Mouse (Mus musculus) adrenal gland, postnatal 10 days (tissue): Measurements from ENCODE around the gene Olfr519. TPM values are rescaled to one million over a fixed set of nuclear protein-coding genes. Genes with fewer than 3 reads are reported as not detected.

Experiments used
- DNase-seq: peaks from one replicate; pipeline ENCODE4 v3.0.0; 2021; ENCODE audit warnings: mixed read lengths
- long read RNA-seq, 2 experiments: library from polyadenylated mRNA; stranded (forward); transcript quantifications; one replicate each; pipeline ENCODE4 v2.0.0; 2021
- total RNA-seq, 2 experiments: library from RNA; stranded (reverse); gene quantifications; 2 replicates each; pipeline ENCODE4 v1.2.3; 2021

Olfr519 gene
- total RNA-seq, result not detected
- long read RNA-seq, experiment 1, result 0 reads
- long read RNA-seq, experiment 2, result 0 reads

GRCm38 (mm10) chr7:108894320-108894719, at the start of gene Olfr519:
TSS of gene Olfr519 (minus strand) at chr7:108894420.
- no peak for DNase-seq

DNA sequence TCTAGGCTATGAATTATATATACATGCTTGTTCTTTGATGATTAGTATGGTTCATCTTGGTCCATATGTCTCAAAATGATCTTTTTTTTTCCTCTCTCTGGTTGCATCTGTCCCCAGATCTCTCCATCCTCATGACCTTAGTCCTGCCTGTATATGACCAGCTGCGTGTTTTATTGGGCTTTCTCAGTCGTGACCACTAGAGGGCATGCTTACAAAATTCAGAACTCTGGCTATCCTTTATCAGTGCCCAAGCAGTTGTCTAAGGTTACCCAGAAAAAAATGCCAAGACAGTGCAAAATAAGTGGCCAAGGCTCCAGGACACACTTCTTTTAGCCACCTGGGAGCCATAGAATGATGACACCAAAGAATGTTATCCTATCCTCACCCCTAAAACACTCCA, 49.8 kb upstream of the Olfr519 start:
- peak; percentile 52 for DNase-seq

DNA sequence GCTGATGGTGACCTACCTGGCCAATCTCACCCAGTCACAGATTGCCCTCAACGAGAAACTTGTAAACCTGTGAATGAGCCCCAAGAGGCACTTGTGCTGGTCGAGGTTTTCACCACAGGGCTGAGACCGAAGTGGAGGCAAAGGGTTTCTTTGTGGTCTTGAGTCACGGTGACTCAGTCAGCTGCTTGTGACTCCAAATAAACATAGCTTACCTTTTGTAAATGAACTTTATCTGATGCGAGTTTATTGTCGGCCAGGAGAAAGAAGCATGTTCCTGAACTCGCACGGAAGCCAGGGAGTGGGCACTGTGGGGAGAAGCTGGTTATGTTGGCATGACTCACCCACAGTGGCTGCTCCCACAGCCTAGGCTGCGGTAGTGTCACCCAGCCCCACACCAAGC, 47.2 kb upstream of the Olfr519 start:
- DNase-seq, result no peak

- DNase-seq, result no peak
These were observed 42.4 kb upstream of the Olfr519 start for GRCm38 (mm10) chr7:108936591-108936990.

DNA sequence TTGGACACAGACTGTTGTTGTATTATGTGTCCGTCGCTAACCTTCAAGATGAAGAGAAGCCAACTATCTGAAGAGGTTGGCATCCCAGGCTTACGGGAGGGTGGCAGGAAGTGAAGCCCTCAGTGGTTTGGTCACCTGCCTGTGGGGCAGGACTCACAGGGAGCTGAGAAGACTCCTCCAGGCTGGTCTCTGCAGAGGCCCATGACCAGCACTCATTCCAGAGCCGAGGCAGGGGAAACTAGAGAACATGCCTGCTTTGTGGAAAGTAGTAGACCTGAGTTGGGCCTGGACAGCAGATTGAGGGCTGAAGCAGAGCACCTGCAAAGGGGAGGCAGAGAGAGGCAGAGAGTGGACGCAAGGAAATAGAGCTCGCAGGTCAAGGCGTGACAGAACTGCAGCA, 41.2 kb upstream of the Olfr519 start:
- no peak for DNase-seq

DNA sequence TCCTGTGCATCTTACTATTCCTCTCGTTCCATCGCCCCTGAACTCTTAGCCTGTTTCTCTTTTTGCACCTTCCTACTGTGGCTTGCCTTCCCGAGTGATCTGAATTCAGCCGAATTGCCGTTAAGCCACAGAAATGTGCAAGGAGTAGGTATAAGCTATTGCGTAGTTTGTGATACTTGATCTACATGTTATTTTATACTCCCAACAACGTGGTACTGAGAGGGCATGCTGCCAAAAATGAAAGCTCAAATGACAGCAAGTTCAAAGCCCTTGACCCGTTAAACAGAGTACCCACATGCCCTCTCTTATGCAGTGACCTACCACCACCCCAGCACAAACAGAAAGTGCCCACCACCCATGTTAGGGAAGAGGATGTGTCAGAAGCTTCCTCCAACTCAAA, 40.6 kb upstream of the Olfr519 start:
- peak; percentile 24 for DNase-seq

DNA sequence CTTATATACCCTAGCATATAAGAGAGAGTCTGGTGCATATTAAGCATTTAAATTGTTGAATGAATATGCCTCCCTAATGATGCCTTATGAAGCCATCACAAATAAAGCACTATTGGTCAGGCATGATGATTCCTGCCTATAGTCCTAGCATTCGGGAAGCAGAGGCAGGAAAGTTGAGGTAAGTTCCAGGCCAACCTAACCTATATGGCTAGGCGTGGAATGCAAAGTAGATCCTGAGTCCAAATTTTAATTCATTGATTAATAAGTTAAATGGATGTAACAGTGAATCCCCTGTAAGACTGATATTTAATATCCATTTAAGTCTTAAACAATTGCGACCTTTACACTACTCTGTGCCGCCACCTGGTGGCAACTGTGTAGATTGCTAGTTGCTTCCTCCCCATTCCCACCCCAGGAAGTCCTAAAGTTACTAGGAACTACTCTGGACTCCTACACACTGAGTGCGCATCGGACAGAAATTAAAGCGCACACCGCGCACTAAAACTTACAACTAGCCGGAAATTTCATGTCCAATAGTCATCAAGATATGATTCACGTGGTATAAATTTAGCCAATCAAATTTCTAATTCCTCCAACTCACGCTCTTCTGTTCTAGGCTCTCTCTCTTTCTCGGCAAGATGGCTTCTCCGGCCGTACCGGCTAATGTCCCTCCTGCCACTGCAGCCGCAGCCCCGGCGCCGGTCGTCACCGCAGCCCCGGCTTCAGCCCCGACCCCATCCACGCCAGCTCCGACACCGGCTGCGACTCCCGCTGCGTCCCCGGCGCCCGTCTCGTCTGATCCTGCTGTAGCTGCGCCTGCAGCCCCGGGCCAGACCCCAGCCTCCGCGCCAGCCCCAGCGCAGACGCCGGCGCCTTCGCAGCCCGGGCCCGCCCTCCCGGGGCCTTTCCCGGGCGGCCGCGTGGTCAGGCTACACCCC, 39.8 kb upstream of the Olfr519 start, which contains the start of gene Eif3f:
TSS of gene Eif3f (plus strand) at position 624 of the 938 bp plus-strand sequence.
- peak; percentile 93 for DNase-seq

DNA sequence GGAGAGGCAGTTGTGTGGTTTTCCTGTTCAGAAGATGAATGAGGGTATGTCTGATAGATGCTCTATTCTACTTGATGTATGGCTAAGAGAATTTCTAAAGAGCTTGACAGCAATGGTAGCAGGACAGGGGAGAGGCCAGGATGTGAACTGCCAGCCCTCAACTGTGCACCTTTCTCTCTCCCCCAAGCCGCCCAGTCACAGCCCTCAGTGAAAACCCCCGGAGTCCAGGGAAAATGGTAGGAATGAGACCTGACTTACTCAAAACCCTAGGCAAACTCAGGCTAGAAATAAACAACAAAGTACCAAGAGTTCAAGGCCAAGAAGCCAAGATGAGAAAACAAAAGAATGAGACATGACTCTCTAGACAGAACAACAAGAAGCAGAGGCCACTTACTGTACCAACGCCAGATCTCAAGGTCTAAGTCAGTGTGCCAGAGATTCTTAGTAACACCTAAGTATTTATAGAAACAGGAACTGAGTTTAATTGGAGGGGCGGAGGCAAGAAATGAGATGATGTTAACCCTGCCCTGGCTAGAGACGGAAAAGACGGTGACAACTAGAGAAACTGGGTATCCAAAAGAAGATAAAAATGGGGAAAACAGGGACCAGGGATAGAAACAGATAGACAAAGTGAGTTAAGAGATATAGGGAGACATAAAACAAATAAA, 35.6 kb upstream of the Olfr519 start, which contains the start of gene Nlrp10:
TSS of gene Nlrp10 (minus strand) at position 453 of the 668 bp plus-strand sequence.
- DNase-seq, result no peak

- no peak for DNase-seq
These were observed 34.3 kb upstream of the Olfr519 start for GRCm38 (mm10) chr7:108928280-108929188.

GRCm38 (mm10) chr7:108927043-108927442, 32.8 kb upstream of the Olfr519 start:
- DNase-seq, result no peak

DNA sequence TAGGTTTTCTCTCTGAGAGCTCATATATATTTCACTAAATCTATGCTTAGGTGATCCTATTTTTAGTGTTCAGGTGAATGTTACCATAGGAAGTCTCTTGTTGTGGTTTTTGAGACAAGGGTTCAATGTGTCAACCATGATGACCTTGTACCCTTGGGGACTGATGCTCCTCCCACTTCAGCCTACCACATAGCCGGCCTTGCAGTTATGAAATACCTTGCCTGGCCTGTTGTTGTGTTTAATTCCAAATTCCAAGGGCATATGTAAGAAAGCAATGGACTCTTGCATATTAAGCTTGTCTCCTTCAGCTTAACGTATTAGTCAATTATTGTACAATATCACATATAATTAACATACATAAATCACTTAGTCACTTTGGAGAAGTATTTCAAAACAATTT, 9.7 kb upstream of the Olfr519 start:
- DNase-seq, result no peak

GRCm38 (mm10) chr7:108884906-108885305, 9.3 kb downstream of the Olfr519 start, which contains the start of gene Olfr518:
TSS of gene Olfr518 (minus strand) at chr7:108885006.
- no peak for DNase-seq

DNA sequence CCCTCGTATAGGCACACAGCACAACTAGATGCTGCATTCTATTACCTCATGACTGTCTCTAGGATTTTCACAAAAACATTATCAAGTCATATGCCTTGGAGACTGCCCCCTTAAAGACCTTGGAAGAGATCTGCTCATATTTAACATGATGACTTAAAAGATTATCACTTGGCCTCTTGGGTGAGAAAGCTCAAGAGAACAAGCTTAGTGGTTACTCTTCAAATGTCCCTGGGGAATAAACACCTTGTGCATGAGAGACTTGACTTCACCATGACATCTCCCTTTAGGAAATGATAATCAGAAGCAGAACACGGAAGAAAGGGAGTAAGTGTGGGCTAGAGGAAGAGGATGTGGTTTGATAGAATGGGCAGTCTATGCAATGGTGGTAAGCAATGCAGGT, 21.9 kb downstream of the Olfr519 start, which contains the start of gene Olfr517:
TSS of gene Olfr517 (minus strand) at position 101 of the 400 bp plus-strand sequence.
- DNase-seq, result no peak

GRCm38 (mm10) chr7:108850429-108850828, 43.8 kb downstream of the Olfr519 start, which contains the start of gene Olfr516:
TSS of gene Olfr516 (minus strand) at chr7:108850529.
- no peak for DNase-seq

Other genes starting within 250 kb of the Olfr519 start
- gene Olfr509, start 242.5 kb downstream of the Olfr519 start, total RNA-seq, result not detected
- gene Olfr510, start 228.0 kb downstream of the Olfr519 start, total RNA-seq, result not detected
- not detected for gene Olfr512, start 181.1 kb downstream of the Olfr519 start, total RNA-seq
- not detected for gene Olfr513, start 143.4 kb downstream of the Olfr519 start, total RNA-seq
- gene Olfr514, start 68.4 kb downstream of the Olfr519 start, total RNA-seq, result not detected
- not detected for gene Olfr516, start 43.9 kb downstream of the Olfr519 start, total RNA-seq
- gene Olfr517, start 22.0 kb downstream of the Olfr519 start, total RNA-seq, result not detected
- gene Olfr518, start 9.4 kb downstream of the Olfr519 start, total RNA-seq, result not detected
- under 1 TPM; 0.24 to 0.33 TPM for gene Nlrp10, start 35.8 kb upstream of the Olfr519 start, total RNA-seq
- 100 to 1,000 TPM; 156 to 162 TPM for gene Eif3f, start 40.0 kb upstream of the Olfr519 start, total RNA-seq
- 10 to 100 TPM; 20.7 to 27.5 TPM for gene Tub, start 55.9 kb upstream of the Olfr519 start, total RNA-seq
- 10 to 100 TPM; 15.2 to 15.4 TPM for gene Ric3, start 188.9 kb upstream of the Olfr519 start, total RNA-seq